Mouse (Mus musculus): ENCODE results near the gene Uprt. TPM values are rescaled to one million over a fixed set of nuclear protein-coding genes. Genes with fewer than 3 reads are reported as not detected.

The Uprt gene
- 4.5 and 4.9 TPM in 2 replicates for polyA plus RNA-seq (2012; rRNA removed)

GRCm38 (mm10) chrX:104482572-104483443, at the start of gene Uprt:
TSS of gene Uprt (plus strand) at chrX:104482818.
- no peak for DNase-seq (ENCODE audit: low read depth)

GRCm38 (mm10) chrX:104433456-104433855, 49.2 kb upstream of the Uprt start:
- no peak for DNase-seq (ENCODE audit: low read depth)

GRCm38 (mm10) chrX:104452433-104452832, 30.2 kb upstream of the Uprt start:
- DNase-seq (ENCODE audit: low read depth), result no peak

- no peak for DNase-seq (ENCODE audit: low read depth)
Measured at GRCm38 (mm10) chrX:104461755-104462154, 20.9 kb upstream of the Uprt start.

GRCm38 (mm10) chrX:104464376-104464775, 18.2 kb upstream of the Uprt start:
- DNase-seq (ENCODE audit: low read depth), result no peak

- DNase-seq (ENCODE audit: low read depth), result no peak
Measured at GRCm38 (mm10) chrX:104478041-104478440, 4.6 kb upstream of the Uprt start.

GRCm38 (mm10) chrX:104483444-104483808, 808 bp downstream of the Uprt start:
- DNase-seq (ENCODE audit: low read depth), result no peak

GRCm38 (mm10) chrX:104485596-104485995, 3.0 kb downstream of the Uprt start:
- no peak for DNase-seq (ENCODE audit: low read depth)

GRCm38 (mm10) chrX:104488036-104488435, 5.4 kb downstream of the Uprt start:
- DNase-seq (ENCODE audit: low read depth), result no peak

GRCm38 (mm10) chrX:104488870-104489467, 6.4 kb downstream of the Uprt start:
- no peak for DNase-seq (ENCODE audit: low read depth)

- DNase-seq (ENCODE audit: low read depth), result no peak
Measured at GRCm38 (mm10) chrX:104489626-104490355, 7.2 kb downstream of the Uprt start.

- DNase-seq (ENCODE audit: low read depth), result no peak
Measured at GRCm38 (mm10) chrX:104501765-104502164, 19.1 kb downstream of the Uprt start.

GRCm38 (mm10) chrX:104542635-104543034, 60.0 kb downstream of the Uprt start:
- DNase-seq (ENCODE audit: low read depth), result no peak

GRCm38 (mm10) chrX:104543919-104544595, 61.4 kb downstream of the Uprt start:
- DNase-seq (ENCODE audit: low read depth), result no peak

- no peak for DNase-seq (ENCODE audit: low read depth)
Measured at GRCm38 (mm10) chrX:104545283-104545682, 62.7 kb downstream of the Uprt start.

Other genes starting within 250 kb of the Uprt start
- 3.4 and 4.3 TPM in 2 replicates for gene Abcb7, start 69.0 kb upstream of the Uprt start, polyA plus RNA-seq (2012; rRNA removed)
- gene Zdhhc15, start 188.2 kb downstream of the Uprt start, polyA plus RNA-seq (2012; rRNA removed), result 1.6 and 1.9 TPM in 2 replicates